Mouse (Mus musculus) layer of hippocampus, adult 11-12 months (tissue): ENCODE data around the gene Ttll13.
A peak's percentile ranks its signal among the peaks of the same experiment; 100 is the strongest.

ENCODE experiments used
- DNase-seq: peaks from one replicate; pipeline ENCODE4 v3.0.0; 2022; ENCODE audit warnings: low spot score

Gene Ttll13

GRCm38 (mm10) chr7:80267764-80268163 lies 21.6 kb downstream of the Ttll13 start:
- DNase-seq, result no peak

GRCm38 (mm10) chr7:80268897-80269750 lies 22.9 kb downstream of the Ttll13 start, which contains the start of gene Vps33b:
Gene Vps33b (plus strand): TSS chr7:80269649.
- peak; percentile 96 for DNase-seq

GRCm38 (mm10) chr7:80269751-80270255 lies 23.6 kb downstream of the Ttll13 start:
- no peak for DNase-seq

GRCm38 (mm10) chr7:80273456-80273855 lies 27.3 kb downstream of the Ttll13 start:
- no peak for DNase-seq

- DNase-seq, result no peak
Observed at GRCm38 (mm10) chr7:80276374-80276773, 30.2 kb downstream of the Ttll13 start.

GRCm38 (mm10) chr7:80280032-80280431 lies 33.9 kb downstream of the Ttll13 start:
- DNase-seq, result no peak

GRCm38 (mm10) chr7:80280998-80281397 lies 34.8 kb downstream of the Ttll13 start:
- no peak for DNase-seq

GRCm38 (mm10) chr7:80281646-80282045 lies 35.5 kb downstream of the Ttll13 start:
- no peak for DNase-seq

- no peak for DNase-seq
Observed at GRCm38 (mm10) chr7:80283226-80283918, 37.2 kb downstream of the Ttll13 start.

GRCm38 (mm10) chr7:80284391-80284790 lies 38.2 kb downstream of the Ttll13 start:
- no peak for DNase-seq

- no peak for DNase-seq
Observed at GRCm38 (mm10) chr7:80285725-80286124, 39.5 kb downstream of the Ttll13 start.

GRCm38 (mm10) chr7:80287736-80288135 lies 41.6 kb downstream of the Ttll13 start:
- no peak for DNase-seq

GRCm38 (mm10) chr7:80294062-80294763 lies 48.0 kb downstream of the Ttll13 start, which contains the start of gene Prc1:
Gene Prc1 (plus strand): TSS chr7:80294450.
- peak; percentile 99 for DNase-seq

GRCm38 (mm10) chr7:80294764-80295648 lies 48.8 kb downstream of the Ttll13 start:
- no peak for DNase-seq

- no peak for DNase-seq
Observed at GRCm38 (mm10) chr7:80296462-80296861, 50.3 kb downstream of the Ttll13 start.

- DNase-seq, result no peak
Observed at GRCm38 (mm10) chr7:80297041-80297440, 50.9 kb downstream of the Ttll13 start.

- DNase-seq, result no peak
Observed at GRCm38 (mm10) chr7:80298754-80299153, 52.6 kb downstream of the Ttll13 start.

GRCm38 (mm10) chr7:80299568-80299967 lies 53.4 kb downstream of the Ttll13 start:
- DNase-seq, result no peak

- DNase-seq, result no peak
Observed at GRCm38 (mm10) chr7:80301522-80301921, 55.3 kb downstream of the Ttll13 start.

GRCm38 (mm10) chr7:80307766-80308165 lies 61.6 kb downstream of the Ttll13 start:
- no peak for DNase-seq
